Mouse (Mus musculus) ES-Bruce4 (cell line): ENCODE measurements around the gene Mrpl50. TPM values are rescaled to one million over a fixed set of nuclear protein-coding genes. Genes with fewer than 3 reads are reported as not detected.

Source experiments
- H3K27ac ChIP-seq: 2 replicates; pipeline ENCODE4 v1.5.1; 2012; ENCODE audit warnings: low read length, inconsistent platforms; ENCODE audit not compliant: insufficient read depth
- H3K27me3 ChIP-seq: 2 replicates; pipeline ENCODE4 v1.6.1; 2012; ENCODE audit warnings: mild to moderate bottlenecking, low read length, inconsistent platforms; ENCODE audit not compliant: control insufficient read depth, poor library complexity, insufficient read depth, severe bottlenecking
- H3K36me3 ChIP-seq: 2 replicates; pipeline ENCODE4 v1.6.1; 2012; ENCODE audit warnings: inconsistent platforms, mild to moderate bottlenecking, low read length, moderate library complexity; ENCODE audit not compliant: control insufficient read depth, poor library complexity, insufficient read depth, severe bottlenecking
- H3K4me1 ChIP-seq: one replicate; pipeline ENCODE4 v1.8.1; 2011; ENCODE audit warnings: low read length; ENCODE audit not compliant: control insufficient read depth, insufficient read depth
- H3K4me3 ChIP-seq: 2 replicates; pipeline ENCODE4 v1.5.1; 2011; ENCODE audit warnings: low read depth, mild to moderate bottlenecking, low read length
- H3K9ac ChIP-seq: 2 replicates; pipeline ENCODE4 v1.6.1; 2012; ENCODE audit warnings: low read depth, mild to moderate bottlenecking, inconsistent platforms; ENCODE audit not compliant: poor library complexity, severe bottlenecking
- H3K9me3 ChIP-seq: replicated peaks from 2 replicates; pipeline ENCODE4 v1.6.1; 2012; ENCODE audit warnings: mild to moderate bottlenecking, low read length, inconsistent platforms; ENCODE audit not compliant: control insufficient read depth, poor library complexity, insufficient read depth, severe bottlenecking
- CTCF ChIP-seq: IDR thresholded peaks from one replicate; pipeline ENCODE4 v1.8.1; 2011; ENCODE audit warnings: low read depth, low read length
- EP300 ChIP-seq: IDR thresholded peaks from 2 replicates; pipeline ENCODE4 v1.6.1; 2011; ENCODE audit warnings: low read depth, low read length; ENCODE audit not compliant: insufficient read depth
- POLR2A ChIP-seq: IDR thresholded peaks from one replicate; pipeline ENCODE4 v1.8.1; 2011; ENCODE audit warnings: low read length; ENCODE audit not compliant: insufficient read depth
- polyA plus RNA-seq: library from polyadenylated mRNA; stranded (reverse); fragments of >200 nt; gene quantifications from 2 replicates; pipeline ENCODE4 v1.2.4, GENCODE M21; 2011; ENCODE audit warnings: low read depth; ENCODE audit not compliant: missing spikeins, insufficient read depth, insufficient read length

The Mrpl50 gene
- 44.4 and 46.0 TPM in 2 replicates for polyA plus RNA-seq

DNA sequence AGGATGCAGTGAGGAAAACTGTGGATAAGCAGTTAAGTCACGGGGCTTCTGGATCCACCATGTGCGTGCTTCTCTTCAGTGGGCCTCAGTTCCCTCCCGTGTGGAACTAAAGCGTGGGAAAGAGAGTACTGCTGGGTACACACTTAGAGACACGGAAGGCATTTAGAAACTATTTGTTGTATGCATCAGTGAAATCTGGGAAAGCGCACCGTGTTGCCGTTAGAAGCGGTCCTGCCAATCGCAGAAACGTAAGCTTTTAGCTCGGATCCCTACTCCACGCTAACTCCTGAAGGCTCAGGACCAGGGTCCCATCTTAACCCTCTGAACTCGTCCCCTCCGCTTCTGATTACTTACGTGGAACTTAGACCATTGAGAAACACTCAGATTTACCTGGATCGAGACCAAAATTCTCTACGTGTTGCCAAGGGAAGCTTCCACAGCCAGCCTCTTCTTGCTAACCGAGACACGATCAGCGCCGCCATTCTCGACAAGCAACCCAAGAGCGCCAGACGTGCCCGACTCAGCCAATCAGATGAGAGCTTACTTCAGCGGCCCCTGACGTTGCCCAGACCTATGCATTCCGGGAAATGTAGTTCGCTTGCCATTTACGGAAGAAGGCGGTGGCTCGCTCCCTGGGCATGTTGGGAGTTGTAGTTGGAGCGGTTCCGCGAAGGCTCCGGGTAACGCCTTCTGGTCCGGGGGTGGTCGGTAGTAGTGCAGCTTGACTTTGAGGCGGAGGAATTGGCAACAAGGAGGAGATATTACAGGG lies at the start of gene Mrpl50, which contains the start of gene Zfp189:
Gene Mrpl50, minus strand, starts transcription at position 522 of the 769 bp plus-strand sequence.
Gene Zfp189, plus strand, starts transcription at position 605 of the 769 bp plus-strand sequence.
- no peaks in the 10 kb centered on the region for H3K4me1 ChIP-seq

DNA sequence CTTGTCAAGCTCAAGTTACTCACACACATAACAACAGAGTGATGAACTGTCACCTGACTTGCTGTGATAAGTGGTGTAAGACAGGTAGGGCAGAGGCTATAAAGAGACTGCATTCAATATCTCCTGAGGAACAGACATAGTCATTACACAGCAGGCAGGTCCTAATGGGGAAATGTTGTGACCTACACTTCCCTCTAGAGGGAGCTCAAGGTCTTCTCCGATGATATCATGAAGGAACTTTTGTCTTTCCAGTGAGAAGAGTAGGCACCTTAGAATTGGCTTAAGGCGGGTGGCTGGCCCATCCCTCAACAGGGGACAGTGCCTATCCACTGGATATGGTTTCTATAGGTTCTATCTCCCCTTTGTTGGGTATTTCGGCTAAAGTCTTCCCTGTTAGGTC lies 46.7 kb upstream of the Mrpl50 start:
- no peak overlapping the region for H3K9ac ChIP-seq
- no peak overlapping the region for H3K27ac ChIP-seq
- H3K27me3 ChIP-seq, result no peaks in the 10 kb centered on the region; the same call in 1 of the 2 replicates
- no peak overlapping the region for H3K4me3 ChIP-seq
- H3K36me3 ChIP-seq, result no peaks in the 10 kb centered on the region
- TF ChIP-seq EP300 (no peak), CTCF (peak; percentile 27), POLR2A (no peak)
- no peaks in the 10 kb centered on the region for H3K4me1 ChIP-seq
- H3K9me3 ChIP-seq, result no peaks in the 10 kb centered on the region

More for the DNA sequence above, at the start of gene Mrpl50, which contains the start of gene Zfp189:
- H3K9ac ChIP-seq, result peak within 1 kb of the TSS; percentile 82
- peak within 1 kb of the TSS; percentile 39; the same call in 1 of the 2 replicates for H3K27ac ChIP-seq
- H3K9me3 ChIP-seq, result no peaks in the 10 kb centered on the region
- H3K4me3 ChIP-seq, result peak within 1 kb of the TSS; percentile 99
- H3K27me3 ChIP-seq, result no peaks in the 10 kb centered on the region
- no peak for TF ChIP-seq EP300
- TF ChIP-seq POLR2A, result no peak
- TF ChIP-seq CTCF, result no peak
- H3K36me3 ChIP-seq, result no peaks in the 10 kb centered on the region

GRCm38 (mm10) chr4:49559915-49560772 lies 39.3 kb upstream of the Mrpl50 start:
- no peak overlapping the region for H3K27ac ChIP-seq
- H3K27me3 ChIP-seq, result no peaks in the 10 kb centered on the region
- no peak overlapping the region for H3K9ac ChIP-seq
- no peaks in the 10 kb centered on the region for H3K36me3 ChIP-seq
- H3K4me3 ChIP-seq, result no peak overlapping the region
- TF ChIP-seq POLR2A (no peak), EP300 (no peak), CTCF (no peak)
- H3K4me1 ChIP-seq, result no peaks in the 10 kb centered on the region
- no peaks in the 10 kb centered on the region for H3K9me3 ChIP-seq

DNA sequence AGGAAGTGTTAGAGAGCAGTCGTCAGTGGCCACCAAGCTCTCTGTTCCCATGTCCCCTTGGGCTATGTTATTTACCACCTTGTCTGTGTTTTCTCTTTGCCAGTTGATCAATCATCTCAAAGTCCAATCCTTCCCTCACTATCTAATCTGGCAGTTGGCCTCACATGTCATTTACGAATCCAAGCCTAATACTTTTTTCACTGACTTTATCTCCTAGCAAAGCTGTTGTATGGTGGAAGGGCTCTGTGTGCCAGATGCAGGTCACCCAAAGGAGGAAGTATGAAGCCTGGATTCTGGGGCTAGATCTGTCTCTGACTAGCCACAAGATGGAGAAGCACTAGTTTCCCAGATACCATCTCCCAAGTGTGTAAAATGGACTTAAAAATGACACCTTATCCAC lies 37.3 kb upstream of the Mrpl50 start:
- Histone ChIP-seq H3K9ac (no peak overlapping the region), H3K36me3 (no peaks in the 10 kb centered on the region), H3K9me3 (no peaks in the 10 kb centered on the region), H3K27me3 (no peaks in the 10 kb centered on the region), H3K4me3 (no peak overlapping the region), H3K4me1 (no peaks in the 10 kb centered on the region), H3K27ac (no peak overlapping the region)
- TF ChIP-seq EP300, result no peak
- TF ChIP-seq POLR2A, result no peak
- no peak for TF ChIP-seq CTCF

DNA sequence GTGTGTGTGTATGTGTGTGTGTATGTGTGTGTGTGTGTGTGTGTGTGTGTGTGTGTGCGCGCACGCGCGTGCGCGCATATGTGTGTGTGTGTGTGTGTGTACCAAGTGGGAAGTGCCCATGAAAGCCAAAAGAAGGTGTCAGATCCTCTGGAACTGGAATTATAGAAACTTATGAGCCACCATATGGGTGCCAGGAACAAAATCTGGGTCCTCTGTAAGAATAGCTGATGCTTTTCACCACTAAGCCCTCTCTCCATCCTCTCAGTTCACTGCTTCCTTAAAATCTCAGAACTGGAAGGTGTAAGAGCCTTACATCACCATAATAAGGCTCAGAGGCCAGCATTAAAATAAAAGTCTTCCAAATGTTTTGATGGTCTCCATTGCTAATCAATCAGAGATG lies 36.5 kb upstream of the Mrpl50 start:
- Histone ChIP-seq H3K27ac (no peak overlapping the region), H3K4me1 (no peaks in the 10 kb centered on the region), H3K9ac (no peak overlapping the region), H3K9me3 (no peaks in the 10 kb centered on the region), H3K27me3 (no peaks in the 10 kb centered on the region), H3K4me3 (no peak overlapping the region), H3K36me3 (no peaks in the 10 kb centered on the region)
- TF ChIP-seq CTCF, result no peak
- no peak for TF ChIP-seq EP300

- Histone ChIP-seq H3K4me1 (no peaks in the 10 kb centered on the region), H3K27ac (no peak overlapping the region), H3K9me3 (no peaks in the 10 kb centered on the region), H3K36me3 (no peaks in the 10 kb centered on the region), H3K9ac (no peak overlapping the region), H3K27me3 (no peaks in the 10 kb centered on the region), H3K4me3 (no peak overlapping the region)
- no peak for TF ChIP-seq EP300
- TF ChIP-seq POLR2A, result no peak
- no peak for TF ChIP-seq CTCF
Observed at GRCm38 (mm10) chr4:49553380-49553779, 32.5 kb upstream of the Mrpl50 start.
